Mouse (Mus musculus) gonadal fat pad, adult 2 months (tissue): Measurements from ENCODE around the gene Myf5. TPM values are rescaled to one million over a fixed set of nuclear protein-coding genes. Genes with fewer than 3 reads are reported as not detected.

Source experiments
- DNase-seq: peaks from one replicate; pipeline ENCODE4 v3.0.0-alpha.2; 2012; ENCODE audit warnings: low read depth
- polyA plus RNA-seq: library from polyadenylated mRNA; depleted of rRNA; stranded (reverse); fragments of >200 nt; gene quantifications from 2 replicates; pipeline ENCODE4 v1.2.3, GENCODE M21; 2012; rRNA removed

The Myf5 gene
- not detected in 2 replicates for polyA plus RNA-seq

DNA sequence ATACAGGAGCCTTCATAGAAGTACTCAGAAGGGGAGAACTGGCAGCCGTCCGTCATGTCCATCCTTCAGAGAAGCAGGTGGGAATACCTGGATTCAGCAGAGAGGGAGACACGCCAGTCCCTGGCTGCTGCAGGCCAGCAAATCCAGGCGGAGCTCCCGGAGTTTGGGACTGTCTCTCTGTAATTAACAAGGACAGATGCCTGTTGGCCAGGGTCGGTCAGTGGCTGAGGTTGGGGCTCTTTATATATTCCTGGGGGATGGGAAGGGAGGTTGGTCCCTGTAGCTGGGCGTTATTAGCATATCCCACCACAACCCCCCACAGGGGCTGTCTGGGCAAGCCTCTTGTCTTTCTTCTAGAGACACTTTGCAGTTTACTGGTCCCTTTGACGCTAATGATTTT, at the start of gene Myf5:
TSS of gene Myf5 (minus strand) at position 265 of the 400 bp plus-strand sequence.
- no peak for DNase-seq

GRCm38 (mm10) chr10:107528758-107529157, 42.8 kb upstream of the Myf5 start:
- DNase-seq: no peak

- DNase-seq: no peak
These were observed 33.3 kb upstream of the Myf5 start for GRCm38 (mm10) chr10:107519216-107519615.

- DNase-seq: no peak
These were observed 30.7 kb upstream of the Myf5 start for GRCm38 (mm10) chr10:107516641-107517040.

DNA sequence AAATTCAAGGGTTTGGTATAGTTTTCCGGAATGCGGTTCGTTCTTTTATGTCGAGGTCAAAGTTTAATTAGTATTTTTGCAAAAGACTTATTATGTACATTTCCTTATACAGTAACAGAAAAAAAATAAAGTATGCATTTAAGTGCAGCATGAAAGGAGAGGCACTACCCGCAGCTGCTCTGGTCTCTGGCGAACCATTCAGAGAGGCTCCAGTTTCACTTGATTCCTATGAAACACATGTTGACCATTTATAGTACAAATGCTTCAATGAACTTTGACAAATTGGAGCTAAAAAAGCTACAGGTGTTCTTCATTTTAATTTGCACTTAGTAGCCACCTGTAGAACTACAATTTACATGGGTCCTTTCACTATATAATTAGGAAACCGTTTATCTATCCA, 28.8 kb upstream of the Myf5 start:
- no peak for DNase-seq

DNA sequence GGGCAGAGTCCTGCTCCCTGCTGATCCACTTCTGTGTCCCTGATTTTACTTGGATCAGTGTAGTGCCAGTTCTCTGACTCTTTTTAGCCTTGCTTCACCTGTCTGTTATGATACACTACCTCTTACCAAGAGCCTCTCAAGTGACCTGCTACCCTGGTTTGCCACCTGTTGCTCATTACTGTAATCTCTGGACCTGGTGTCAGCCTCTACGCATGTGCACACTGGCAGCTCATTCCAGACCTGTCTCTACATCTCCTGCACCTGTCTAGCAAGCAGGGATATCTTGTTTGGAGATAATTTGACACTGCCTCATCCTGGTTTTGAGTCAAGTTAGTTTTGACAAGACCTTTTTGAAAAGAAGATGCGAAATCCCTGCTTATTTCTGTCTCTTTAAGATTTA, 20.5 kb upstream of the Myf5 start:
- DNase-seq: no peak

GRCm38 (mm10) chr10:107503430-107503829, 17.5 kb upstream of the Myf5 start:
- DNase-seq: no peak

GRCm38 (mm10) chr10:107502193-107502592, 16.3 kb upstream of the Myf5 start:
- DNase-seq: no peak

- no peak for DNase-seq
These were observed 13.7 kb upstream of the Myf5 start for GRCm38 (mm10) chr10:107499656-107500055.

DNA sequence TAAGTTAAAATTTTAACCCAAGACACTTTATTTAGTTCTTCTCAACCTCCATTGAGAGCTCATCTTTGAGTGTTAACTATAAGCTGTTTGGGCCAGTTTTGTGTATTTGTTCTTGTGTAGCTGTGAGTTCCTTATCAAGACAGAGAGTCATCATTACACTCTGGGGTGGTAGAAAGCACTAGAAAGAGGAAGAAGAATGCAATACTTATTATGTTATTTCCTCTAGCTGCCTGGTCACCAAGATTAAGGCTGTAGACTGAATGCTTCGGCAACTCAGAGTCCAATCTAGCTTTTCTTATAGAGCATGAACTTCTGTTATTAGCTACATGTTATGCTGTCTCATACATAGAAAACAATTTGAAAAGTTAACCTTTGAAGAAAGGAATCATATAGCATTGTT, 10.5 kb upstream of the Myf5 start:
- DNase-seq: no peak

DNA sequence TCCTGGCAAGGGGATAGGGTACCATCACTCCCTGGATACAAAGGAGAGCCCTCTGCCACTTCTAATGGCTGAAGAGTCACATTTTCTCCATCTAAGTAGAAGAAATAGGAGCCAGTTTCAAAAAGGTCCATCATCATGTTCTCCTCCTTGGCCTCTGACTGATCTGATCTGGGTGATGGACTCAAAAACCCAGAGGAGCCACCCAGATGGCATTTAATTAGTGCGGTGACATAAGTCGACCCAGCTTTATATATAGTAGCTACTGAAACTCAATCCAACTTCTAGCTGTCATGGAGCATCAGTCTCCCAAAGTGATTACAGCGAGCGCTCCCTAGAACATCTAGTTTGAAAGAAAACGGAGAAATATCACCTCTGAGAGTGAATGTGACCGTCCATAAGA, 8.6 kb upstream of the Myf5 start, which contains the start of gene Myf6:
TSS of gene Myf6 (minus strand) at position 170 of the 400 bp plus-strand sequence.
- no peak for DNase-seq

DNA sequence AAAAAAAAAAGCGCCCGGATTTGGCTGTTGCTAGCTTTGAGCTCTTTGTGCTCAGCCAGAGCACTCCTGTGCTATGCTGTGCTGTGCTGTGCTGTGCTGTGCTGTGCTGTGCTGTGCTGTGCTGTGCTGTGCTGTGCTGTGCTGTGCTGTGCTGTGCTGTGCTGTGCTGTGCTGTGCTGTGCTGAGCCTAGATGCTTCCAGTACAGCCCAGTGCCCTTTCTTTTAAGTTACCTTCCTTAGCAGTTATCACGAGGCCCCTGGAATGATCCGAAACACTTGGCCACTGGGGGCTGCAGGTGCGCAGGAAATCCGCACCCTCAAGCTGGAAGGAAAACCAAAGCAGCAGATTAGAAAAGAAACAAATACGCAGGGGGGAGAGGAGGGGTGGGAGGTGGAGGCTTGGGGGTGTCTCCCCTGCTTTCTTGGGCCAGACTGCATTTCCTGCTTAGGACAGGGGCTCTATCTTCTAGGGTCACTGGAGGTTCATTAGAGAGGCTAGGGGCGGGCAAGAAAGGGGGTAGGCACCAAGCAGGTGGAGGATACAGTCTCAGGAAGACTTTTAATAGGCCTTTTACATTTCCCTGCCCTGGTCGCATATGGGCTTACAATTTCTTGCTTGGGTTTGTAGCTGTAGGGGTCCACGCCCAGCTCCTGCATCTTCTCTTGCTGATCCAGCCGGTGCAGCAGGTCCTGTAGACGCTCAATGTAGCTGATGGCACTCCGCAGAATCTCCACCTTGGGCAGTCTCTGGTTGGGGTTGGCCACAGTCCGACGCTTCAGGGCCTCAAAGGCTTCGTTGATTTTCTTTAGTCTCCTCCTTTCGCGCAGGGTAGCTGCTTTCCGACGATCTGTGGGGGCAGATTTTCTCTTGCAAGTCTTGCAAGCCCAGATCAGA, 7.9 kb upstream of the Myf5 start:
- DNase-seq: no peak

DNA sequence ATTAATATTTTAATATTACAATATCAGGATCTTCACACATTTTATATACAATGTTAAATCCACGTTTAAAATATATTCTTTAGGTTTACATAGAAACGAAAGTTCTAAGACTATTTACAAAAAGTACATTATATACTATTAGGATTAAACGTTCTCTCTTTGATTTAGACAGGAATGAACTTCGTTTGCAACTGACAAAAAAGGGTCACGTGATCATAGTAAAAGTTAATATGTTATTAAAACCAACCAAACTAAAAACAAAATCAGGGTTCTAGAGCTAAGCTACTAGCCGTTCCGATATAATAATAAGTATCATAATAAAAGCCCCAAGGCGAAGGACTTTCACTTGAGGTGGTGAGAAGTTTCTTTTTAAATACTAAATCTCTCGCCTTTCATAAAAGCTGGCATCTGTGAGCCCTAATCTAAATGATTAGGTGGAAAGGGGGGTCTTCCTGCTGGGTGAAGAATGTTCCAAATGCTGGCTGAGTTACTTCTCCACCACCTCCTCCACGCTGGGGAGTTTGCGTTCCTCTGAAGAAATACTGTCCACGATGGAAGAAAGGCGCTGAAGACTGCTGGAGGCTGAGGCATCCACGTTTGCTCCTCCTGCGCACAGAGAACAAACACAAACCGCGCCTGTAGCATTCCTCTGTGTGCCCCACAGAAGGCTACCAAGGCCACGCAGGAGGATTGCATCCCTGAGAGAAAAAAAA, 7.1 kb upstream of the Myf5 start:
- DNase-seq: no peak

DNA sequence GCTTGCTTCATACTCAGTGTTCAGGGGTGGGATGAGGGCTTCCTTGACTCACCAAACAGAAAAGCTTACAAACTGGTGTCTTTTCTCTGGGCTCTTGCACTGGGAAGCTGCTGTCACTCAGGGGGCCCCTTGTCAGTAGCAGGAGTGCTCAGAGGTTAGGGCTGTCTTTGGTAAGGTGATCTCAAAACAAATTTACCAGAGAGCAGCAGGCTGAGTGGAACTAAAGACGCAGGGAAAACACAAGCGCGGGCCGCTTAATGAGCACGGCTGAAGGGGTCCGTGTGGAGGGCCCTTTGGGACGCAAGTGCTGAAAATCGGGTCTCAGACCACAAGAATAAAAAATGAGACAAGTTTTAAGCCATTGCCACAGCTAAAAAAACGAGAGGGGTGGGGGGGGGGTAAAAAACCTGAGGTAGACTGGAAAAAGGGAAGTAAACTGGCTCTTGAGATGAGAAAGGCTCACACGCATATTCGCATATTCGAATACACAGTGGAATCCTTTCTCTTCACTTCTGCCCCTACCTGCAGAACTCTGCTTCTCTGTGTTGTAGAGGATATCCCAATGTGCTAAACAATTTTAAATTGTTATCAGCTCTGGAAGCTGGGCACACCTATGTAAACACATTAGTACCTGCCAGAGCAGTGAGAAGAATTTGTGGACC, 2.9 kb upstream of the Myf5 start:
- DNase-seq: no peak

DNA sequence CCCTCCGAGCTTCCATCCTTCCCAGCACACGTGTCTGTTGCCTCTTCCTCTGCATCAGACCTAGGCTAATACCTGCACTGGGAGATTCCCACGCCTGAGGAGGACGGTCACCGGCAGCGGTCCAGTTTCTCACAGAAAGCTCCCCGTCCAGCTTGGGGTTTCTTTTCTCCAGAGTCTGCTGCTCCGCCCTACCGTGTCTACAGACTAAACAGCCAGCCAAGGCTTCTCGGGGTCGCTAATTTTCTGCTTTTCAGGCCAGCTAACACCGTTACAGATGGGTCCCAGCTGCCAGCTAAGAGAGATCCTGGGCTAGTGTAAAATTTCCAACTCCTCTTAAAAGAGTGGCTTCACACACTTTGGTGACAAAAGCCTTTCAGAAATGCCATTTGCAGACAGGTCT, 836 bp upstream of the Myf5 start:
- no peak for DNase-seq

DNA sequence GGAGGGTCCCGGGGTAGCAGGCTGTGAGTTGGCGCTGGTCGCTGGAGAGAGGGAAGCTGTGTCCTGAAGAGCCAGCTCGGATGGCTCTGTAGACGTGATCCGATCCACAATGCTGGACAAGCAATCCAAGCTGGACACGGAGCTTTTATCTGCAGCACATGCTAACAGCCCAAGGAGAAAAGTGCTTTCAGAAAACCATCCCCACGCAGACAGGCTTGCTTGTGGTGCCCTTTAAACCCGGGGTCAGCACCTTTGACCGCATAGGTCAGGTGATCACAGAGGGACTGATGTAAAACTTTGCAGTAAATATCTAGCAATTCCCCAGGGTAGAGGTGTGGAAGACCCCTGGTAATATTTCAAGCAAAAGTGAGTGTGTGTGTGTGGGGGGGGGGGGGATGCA, 1.9 kb downstream of the Myf5 start:
- DNase-seq: no peak

- DNase-seq: no peak
These were observed 12.4 kb downstream of the Myf5 start for GRCm38 (mm10) chr10:107473497-107473896.

DNA sequence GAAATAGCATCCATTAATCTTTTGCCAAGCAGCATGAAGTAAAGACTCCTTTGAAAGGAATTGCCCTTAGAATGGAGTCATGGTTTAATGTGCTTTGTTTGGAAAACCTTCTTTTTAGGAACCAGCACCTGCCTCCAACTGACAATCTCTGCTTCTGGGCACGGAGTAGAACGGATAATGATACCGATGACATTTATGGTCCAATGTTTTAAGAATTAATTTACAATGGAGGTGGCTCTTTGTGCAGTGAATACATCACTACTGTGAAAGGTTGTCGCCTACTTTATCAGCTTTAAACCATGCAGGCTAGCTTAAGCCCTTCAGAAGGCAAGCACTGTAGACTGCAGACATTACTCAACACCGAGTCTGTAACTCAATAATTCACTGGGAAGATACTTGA, 14.2 kb downstream of the Myf5 start:
- no peak for DNase-seq

GRCm38 (mm10) chr10:107467819-107468218, 18.1 kb downstream of the Myf5 start:
- no peak for DNase-seq

- DNase-seq: no peak
These were observed 36.2 kb downstream of the Myf5 start for GRCm38 (mm10) chr10:107449496-107450330.

DNA sequence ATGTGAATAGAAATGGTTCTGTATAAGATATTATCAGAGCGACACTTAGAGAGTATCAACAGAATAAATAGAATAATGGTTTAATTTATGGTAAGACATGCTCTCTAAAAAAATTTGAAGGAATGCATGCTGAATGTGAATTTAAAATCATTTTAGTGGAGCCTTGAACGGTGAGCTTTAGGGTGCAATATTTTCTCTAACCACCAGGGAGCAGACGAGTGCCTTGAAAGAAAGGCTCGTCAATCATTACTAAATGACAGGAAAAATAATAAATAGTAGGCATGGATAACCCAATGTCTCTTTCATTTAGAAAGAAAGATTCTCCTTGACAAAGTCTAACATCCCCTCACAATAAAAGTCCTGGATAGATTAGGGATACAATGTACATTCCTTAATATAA, 43.2 kb downstream of the Myf5 start:
- no peak for DNase-seq

DNA sequence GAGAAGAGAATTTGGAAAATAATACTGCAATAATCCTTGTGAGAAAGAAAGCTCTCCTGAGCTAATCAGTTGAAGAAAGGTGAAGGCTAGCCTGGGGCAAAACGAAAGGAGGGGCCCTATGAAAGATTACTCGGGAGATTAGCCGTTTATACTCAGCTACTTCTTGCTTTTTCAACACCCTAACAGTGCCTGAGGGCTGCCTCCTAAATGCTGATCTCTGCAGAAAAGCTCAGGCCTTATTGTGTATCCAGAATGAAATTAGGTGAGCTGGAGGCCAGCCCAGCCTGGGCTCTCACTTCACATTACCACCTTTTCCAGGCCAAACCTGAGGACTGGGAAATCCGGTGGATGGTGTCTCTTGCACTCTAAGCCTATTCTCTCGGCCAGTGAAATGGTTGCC, 49.0 kb downstream of the Myf5 start:
- no peak for DNase-seq
